Mouse (Mus musculus): ENCODE measurements around the gene Tsen15.

Gene Tsen15

DNA sequence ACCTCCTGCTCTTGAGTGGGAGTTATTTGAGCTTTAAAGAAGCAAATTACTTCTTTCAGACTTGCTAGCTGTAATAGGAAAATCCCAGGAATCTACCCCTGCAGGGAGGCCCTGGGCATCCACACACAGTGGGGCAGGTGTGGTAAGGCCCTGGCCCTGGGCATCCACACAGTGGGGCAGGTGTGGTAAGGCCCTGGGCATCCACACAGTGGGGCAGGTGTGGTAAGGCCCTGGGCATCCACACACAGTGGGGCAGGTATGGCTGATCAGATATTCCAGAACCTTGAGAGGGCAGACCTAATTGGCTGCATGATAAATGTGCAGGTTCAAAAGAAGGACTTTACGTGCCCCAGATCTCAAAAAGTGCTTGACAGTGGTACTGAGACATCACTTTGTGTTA lies 1.9 kb downstream of the Tsen15 start:
- no peak for DNase-seq

DNA sequence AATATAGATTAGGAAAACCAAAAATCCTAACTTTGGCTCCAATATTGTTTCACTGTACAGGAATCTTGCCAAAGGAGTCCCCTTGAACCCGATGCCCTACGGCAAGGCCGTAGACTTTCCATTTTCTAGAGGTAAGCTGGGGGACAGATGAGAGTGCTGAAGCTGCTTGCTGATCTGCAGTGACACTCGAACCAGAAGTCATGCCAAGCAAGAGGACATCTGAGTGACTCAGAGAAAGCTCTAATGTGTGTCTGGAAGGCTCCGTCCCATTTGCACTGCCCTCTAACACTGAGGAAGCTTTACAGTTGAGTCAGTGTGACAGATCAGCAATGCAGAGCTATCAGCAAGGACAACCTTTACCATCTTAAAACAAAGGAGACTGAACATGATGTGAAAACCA lies 8.2 kb downstream of the Tsen15 start:
- no peak for DNase-seq

DNA sequence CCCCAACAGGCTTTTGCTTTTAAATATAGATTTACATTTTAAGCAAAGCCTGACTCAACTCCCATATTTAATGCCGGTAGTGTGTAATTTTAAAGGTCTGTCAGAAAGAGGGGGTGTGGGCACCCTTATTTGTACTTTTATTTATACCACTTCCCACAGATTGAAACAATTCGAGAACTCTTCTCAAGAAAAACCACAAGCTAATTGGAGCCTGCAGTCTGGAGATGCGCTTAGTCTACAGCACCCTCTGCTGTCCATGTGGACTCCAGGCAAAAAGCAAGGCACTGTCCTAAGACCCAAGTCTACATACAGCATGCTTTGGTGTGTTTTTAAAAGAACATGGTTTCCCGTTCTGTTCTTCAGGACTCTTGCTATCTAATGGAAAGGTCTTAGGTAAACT lies 17.3 kb downstream of the Tsen15 start:
- no peak for DNase-seq

DNA sequence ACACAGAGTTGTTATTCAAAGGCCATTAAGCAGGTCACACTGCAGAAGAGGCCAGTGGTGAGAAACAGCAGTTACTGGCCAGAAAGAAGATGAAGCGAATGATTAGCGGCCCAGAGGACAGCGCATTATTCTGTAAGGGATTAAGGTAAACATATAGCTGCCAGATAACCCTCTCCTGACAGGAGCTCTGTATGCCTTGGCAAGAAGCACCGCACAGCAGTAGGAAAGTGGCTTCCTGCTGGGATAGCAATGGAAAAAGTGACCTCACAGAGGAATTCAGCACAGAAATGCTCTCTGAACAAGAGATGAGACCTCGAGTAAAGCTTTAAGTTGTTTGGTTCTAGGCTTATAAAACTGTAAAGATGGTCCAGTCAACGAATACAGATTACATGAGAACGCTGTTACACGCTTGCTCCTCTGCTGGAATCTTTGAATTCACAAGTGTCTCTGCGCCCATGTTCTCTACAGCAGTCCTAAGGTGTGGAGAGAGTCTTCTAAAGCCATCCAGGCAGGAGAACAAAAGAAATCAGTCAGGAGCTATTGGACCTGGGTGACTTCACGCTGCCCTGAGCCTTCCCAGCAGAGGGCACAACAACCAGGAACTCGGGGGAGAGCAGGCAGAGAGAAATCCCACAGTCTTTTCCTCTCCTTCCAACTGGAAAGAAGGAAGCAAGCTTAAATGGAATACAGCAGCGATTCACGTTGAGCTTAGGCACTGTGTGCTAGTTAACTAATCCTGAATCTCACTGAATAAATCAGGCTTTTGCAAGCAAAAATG lies 18.0 kb downstream of the Tsen15 start:
- no peak for DNase-seq

DNA sequence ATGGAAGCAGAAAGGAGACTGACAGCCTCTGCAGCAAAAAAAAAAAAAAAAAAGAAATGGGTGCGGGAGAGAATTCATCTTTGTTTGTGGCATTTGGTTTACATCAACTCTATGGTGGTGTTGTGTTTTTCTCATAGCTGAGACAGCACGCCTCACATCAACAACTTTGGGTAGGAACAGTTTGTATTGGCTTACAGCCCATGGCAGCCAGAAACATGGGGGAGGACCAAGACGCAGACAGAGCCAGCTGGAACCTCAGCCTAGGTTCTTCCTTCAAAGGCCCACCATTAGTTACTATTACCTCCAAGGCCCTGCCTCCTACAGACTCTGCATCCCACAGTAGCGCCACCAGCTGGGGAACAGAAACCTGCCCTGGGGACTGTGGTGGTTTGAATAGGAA lies 29.8 kb downstream of the Tsen15 start:
- DNase-seq: no peak

DNA sequence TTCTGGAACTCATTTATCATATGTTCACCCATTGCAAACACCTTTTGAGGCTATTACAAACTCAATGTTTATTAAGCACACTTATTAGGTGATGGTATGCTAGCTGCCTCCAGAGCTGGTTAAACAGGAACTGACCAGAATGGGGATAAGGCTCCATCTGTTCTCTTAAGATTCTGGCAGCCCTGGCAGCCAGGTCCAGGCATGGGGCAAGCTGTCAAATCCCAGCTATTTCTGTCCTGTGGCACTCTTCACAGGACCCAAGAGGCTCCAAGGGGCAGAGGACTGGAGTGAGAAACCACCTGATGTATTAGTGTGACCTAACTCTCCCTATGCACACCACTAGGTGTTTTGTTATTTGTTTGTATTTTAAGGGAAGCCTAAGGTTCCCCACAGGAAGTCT lies 38.5 kb downstream of the Tsen15 start:
- no peak for DNase-seq

DNA sequence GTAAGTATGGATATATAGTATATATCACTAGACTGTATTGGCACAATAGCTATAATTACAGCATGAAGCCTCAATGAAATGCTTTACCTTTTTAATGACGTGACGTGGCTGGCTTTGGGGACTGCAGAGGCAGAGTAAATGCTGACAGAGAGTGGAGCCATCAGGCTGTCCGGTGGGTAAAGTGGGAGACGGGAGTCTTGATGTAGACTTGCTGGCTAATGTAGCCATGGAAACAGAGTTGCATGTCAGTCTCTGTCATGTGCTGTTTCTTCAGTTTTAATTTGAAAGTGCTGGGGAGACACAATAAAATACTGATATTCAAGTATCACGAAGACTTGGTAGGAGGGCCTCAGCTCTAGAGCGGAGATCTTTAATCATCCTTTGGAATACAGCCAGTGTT lies 62.5 kb downstream of the Tsen15 start:
- DNase-seq: no peak

Measured in thymus, adult 18-20 months (tissue).